8 mouse cellular contexts compared by ENCODE assay signal in the genomic region with DNA sequence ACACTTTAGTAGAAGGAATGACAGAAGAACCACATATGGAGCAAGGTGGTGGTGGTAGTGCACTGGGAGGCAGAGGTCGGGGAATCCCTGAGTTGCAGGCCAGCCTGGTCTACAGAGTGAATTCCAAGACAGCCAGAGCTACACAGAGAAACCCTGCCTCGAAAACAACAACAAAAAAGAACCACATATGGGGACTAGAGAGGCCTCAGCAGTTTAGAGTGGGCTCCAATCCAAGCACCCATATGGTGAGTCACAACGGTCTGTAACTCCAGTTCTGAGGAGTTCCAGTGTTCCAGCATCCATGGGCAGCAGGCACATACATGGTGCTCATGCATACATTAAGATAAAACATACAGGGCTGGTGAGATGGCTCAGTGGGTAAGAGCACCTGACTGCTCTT. TPM values are rescaled to one million over a fixed set of nuclear protein-coding genes. Genes with fewer than 3 reads are reported as not detected.
A peak's percentile ranks its signal among the peaks of the same experiment; 100 is the strongest.
DNase-seq lines count a peak whose midpoint lies in the region; ATAC-seq and TF ChIP-seq lines count a peak whose summit lies in the region.

No protein-coding gene starts in this region.

- TF ChIP-seq CTCF in ES-Bruce4 (IDR thresholded peaks at IDR 0.05; ENCODE audit: low read depth, low read length) = no peak

- 73% methylated on average over 3 of the region's 3 CpGs for WGBS in heart, embryonic 13.5 days
- WGBS in embryonic facial prominence, embryonic 14.5 days = 77% methylated on average over 3 of the region's 3 CpGs
- WGBS in liver, embryonic 13.5 days (ENCODE audit: insufficient replicate concordance) = 68% methylated on average over 3 of the region's 3 CpGs

- peak overlapping the region; percentile 97; the same call in 1 of the 2 replicates for H3K27ac ChIP-seq in heart, embryonic 13.5 days (replicated peaks)
- no peak overlapping the region for H3K27ac ChIP-seq in ES-Bruce4 (ENCODE audit: insufficient read depth, low read length)
- H3K27ac ChIP-seq in embryonic facial prominence, embryonic 14.5 days (replicated peaks; ENCODE audit: low read depth, low read length) = no peak overlapping the region
- peak overlapping the region; percentile 96 for H3K27ac ChIP-seq in liver, embryonic 13.5 days

- H3K27me3 ChIP-seq in heart, embryonic 13.5 days (replicated peaks) = no peaks in the 10 kb centered on the region
- no peaks in the 10 kb centered on the region for H3K27me3 ChIP-seq in ES-Bruce4 (ENCODE audit: control insufficient read depth, insufficient read depth, low read length, poor library complexity, severe bottlenecking)
- no peaks in the 10 kb centered on the region for H3K27me3 ChIP-seq in embryonic facial prominence, embryonic 14.5 days (replicated peaks; ENCODE audit: control insufficient read depth, insufficient read depth, low read length)
- H3K27me3 ChIP-seq in liver, embryonic 13.5 days = no peaks in the 10 kb centered on the region

- peaks cover 58% of the 10 kb centered on the region for H3K36me3 ChIP-seq in heart, embryonic 13.5 days
- H3K36me3 ChIP-seq in ES-Bruce4 (ENCODE audit: control insufficient read depth, insufficient read depth, low read length, poor library complexity, severe bottlenecking) = peaks cover 34% of the 10 kb centered on the region
- H3K36me3 ChIP-seq in embryonic facial prominence, embryonic 14.5 days (ENCODE audit: control insufficient read depth, insufficient read depth, low read length) = peaks cover 44% of the 10 kb centered on the region
- peaks cover 50% of the 10 kb centered on the region for H3K36me3 ChIP-seq in liver, embryonic 13.5 days

- no peaks in the 10 kb centered on the region for H3K9me3 ChIP-seq in heart, embryonic 13.5 days
- H3K9me3 ChIP-seq in ES-Bruce4 (replicated peaks; ENCODE audit: control insufficient read depth, insufficient read depth, low read length, poor library complexity, severe bottlenecking) = no peaks in the 10 kb centered on the region
- no peaks in the 10 kb centered on the region for H3K9me3 ChIP-seq in embryonic facial prominence, embryonic 14.5 days (ENCODE audit: control insufficient read depth, low read length)
- no peaks in the 10 kb centered on the region for H3K9me3 ChIP-seq in liver, embryonic 13.5 days (replicated peaks)

- TF ChIP-seq POLR2A in ES-Bruce4 (IDR thresholded peaks at IDR 0.05; ENCODE audit: insufficient read depth, low read length) = no peak

- H3K4me3 ChIP-seq in heart, embryonic 13.5 days = peak overlapping the region; percentile 99
- H3K4me3 ChIP-seq in ES-Bruce4 (ENCODE audit: low read depth, low read length) = no peak overlapping the region
- peak overlapping the region; percentile 69; the same call in 1 of the 2 replicates for H3K4me3 ChIP-seq in embryonic facial prominence, embryonic 14.5 days (ENCODE audit: low read depth, low read length)
- peak overlapping the region; percentile 100 for H3K4me3 ChIP-seq in liver, embryonic 13.5 days (replicated peaks)

- no peak for TF ChIP-seq EP300 in ES-Bruce4 (IDR thresholded peaks at IDR 0.05; ENCODE audit: insufficient read depth, low read depth, low read length)

- no peak for ATAC-seq in heart, embryonic 13.5 days (ENCODE audit: extremely low read depth, insufficient number of reproducible peaks, low FRiP score, low TSS enrichment)
- no peak for ATAC-seq in embryonic facial prominence, embryonic 14.5 days (ENCODE audit: low read depth)
- ATAC-seq in liver, embryonic 13.5 days (ENCODE audit: low read depth) = no peak

- peak overlapping the region; percentile 95 for H3K4me2 ChIP-seq in heart, embryonic 13.5 days
- peak overlapping the region; percentile 79 for H3K4me2 ChIP-seq in embryonic facial prominence, embryonic 14.5 days (ENCODE audit: low read depth, low read length)
- H3K4me2 ChIP-seq in liver, embryonic 13.5 days = peak overlapping the region; percentile 75

- peak overlapping the region; percentile 99 for H3K9ac ChIP-seq in heart, embryonic 13.5 days
- H3K9ac ChIP-seq in ES-Bruce4 (ENCODE audit: low read depth, poor library complexity, severe bottlenecking) = peak overlapping the region; percentile 90; the same call in 1 of the 2 replicates
- H3K9ac ChIP-seq in embryonic facial prominence, embryonic 14.5 days (ENCODE audit: low read depth, low read length) = peak overlapping the region; percentile 82; the same call in 1 of the 2 replicates
- H3K9ac ChIP-seq in liver, embryonic 13.5 days = peak overlapping the region; percentile 100

- H3K4me1 ChIP-seq in heart, embryonic 13.5 days = peaks cover 34% of the 10 kb centered on the region
- H3K4me1 ChIP-seq in ES-Bruce4 (ENCODE audit: control insufficient read depth, insufficient read depth, low read length) = no peaks in the 10 kb centered on the region
- H3K4me1 ChIP-seq in embryonic facial prominence, embryonic 14.5 days (ENCODE audit: control insufficient read depth, insufficient read depth, low read length) = peaks cover 5% of the 10 kb centered on the region; the same call in 1 of the 2 replicates
- H3K4me1 ChIP-seq in liver, embryonic 13.5 days (replicated peaks) = peaks cover 53% of the 10 kb centered on the region

- no peak for DNase-seq in heart, postnatal 4 days
- no peak for DNase-seq in embryonic facial prominence, embryonic 14.5 days (ENCODE audit: low spot score)
- DNase-seq in liver, embryonic 13.5 days = no peak
- no peak for DNase-seq in urinary bladder, adult 18-20 months (ENCODE audit: low spot score in 2 of 2)
- no peak for DNase-seq in left cerebral cortex, adult 11 months (ENCODE audit: low spot score)
- no peak for DNase-seq in gastrocnemius, postnatal 4 days (ENCODE audit: low spot score in 2 of 2)

RNA-seq across cellular contexts. Expression of a gene that starts 1.6 kb away (rescaled TPM):
- polyA plus RNA-seq in heart, embryonic 13.5 days (2015; fragmentation: Nextera tagmentation; extraction: Ambion mirVana) = 163 and 172 TPM in 2 replicates
- total RNA-seq in heart, postnatal 4 days (2021) = 100 to 1,000 TPM; 136 to 142 TPM
- polyA plus RNA-seq in ES-Bruce4 (2011; ENCODE audit: insufficient read depth, insufficient read length, low read depth, missing spikeins) = 92.7 and 98.2 TPM in 2 replicates
- polyA plus RNA-seq in embryonic facial prominence, embryonic 14.5 days (2014; fragmentation: Nextera tagmentation; extraction: Ambion mirVana) = 172 and 181 TPM in 2 replicates
- 204 and 210 TPM in 2 replicates for polyA plus RNA-seq in liver, embryonic 13.5 days (2015; fragmentation: Nextera tagmentation; extraction: Ambion mirVana)
- 10 to 100 TPM; 70.6 to 75.5 TPM for total RNA-seq in gastrocnemius, postnatal 4 days (2021)

RNA-seq across cellular contexts. Expression of a gene that starts 6.7 kb away (rescaled TPM):
- 4.1 and 5.3 TPM in 2 replicates for polyA plus RNA-seq in heart, embryonic 13.5 days (2015; fragmentation: Nextera tagmentation; extraction: Ambion mirVana)
- total RNA-seq in heart, postnatal 4 days (2021) = 1 to 10 TPM; 1.3 to 2.0 TPM
- 2.3 and 3.3 TPM in 2 replicates for polyA plus RNA-seq in ES-Bruce4 (2011; ENCODE audit: insufficient read depth, insufficient read length, low read depth, missing spikeins)
- polyA plus RNA-seq in embryonic facial prominence, embryonic 14.5 days (2014; fragmentation: Nextera tagmentation; extraction: Ambion mirVana) = 3.2 and 3.6 TPM in 2 replicates
- polyA plus RNA-seq in liver, embryonic 13.5 days (2015; fragmentation: Nextera tagmentation; extraction: Ambion mirVana) = 1.6 and 2.0 TPM in 2 replicates
- 1 to 10 TPM; 1.3 to 2.7 TPM for total RNA-seq in gastrocnemius, postnatal 4 days (2021)

RNA-seq across cellular contexts. Expression of a gene that starts 22.5 kb away (rescaled TPM):
- polyA plus RNA-seq in heart, embryonic 13.5 days (2015; fragmentation: Nextera tagmentation; extraction: Ambion mirVana) = 0.28 and 0.37 TPM in 2 replicates
- not detected for total RNA-seq in heart, postnatal 4 days (2021)
- not detected in 2 replicates for polyA plus RNA-seq in ES-Bruce4 (2011; ENCODE audit: insufficient read depth, insufficient read length, low read depth, missing spikeins)
- polyA plus RNA-seq in embryonic facial prominence, embryonic 14.5 days (2014; fragmentation: Nextera tagmentation; extraction: Ambion mirVana) = 0.29 and 0.45 TPM in 2 replicates
- 3.1 and 3.3 TPM in 2 replicates for polyA plus RNA-seq in liver, embryonic 13.5 days (2015; fragmentation: Nextera tagmentation; extraction: Ambion mirVana)
- total RNA-seq in gastrocnemius, postnatal 4 days (2021) = not detected

RNA-seq across cellular contexts. Expression of a gene that starts 24.7 kb away (rescaled TPM):
- polyA plus RNA-seq in heart, embryonic 13.5 days (2015; fragmentation: Nextera tagmentation; extraction: Ambion mirVana) = 35.5 and 35.9 TPM in 2 replicates
- 10 to 100 TPM; 18.2 to 19.3 TPM for total RNA-seq in heart, postnatal 4 days (2021)
- polyA plus RNA-seq in ES-Bruce4 (2011; ENCODE audit: insufficient read depth, insufficient read length, low read depth, missing spikeins) = 32.9 and 33.8 TPM in 2 replicates
- 44.3 and 56.5 TPM in 2 replicates for polyA plus RNA-seq in embryonic facial prominence, embryonic 14.5 days (2014; fragmentation: Nextera tagmentation; extraction: Ambion mirVana)
- 7.2 and 9.0 TPM in 2 replicates for polyA plus RNA-seq in liver, embryonic 13.5 days (2015; fragmentation: Nextera tagmentation; extraction: Ambion mirVana)
- total RNA-seq in gastrocnemius, postnatal 4 days (2021) = 10 to 100 TPM; 13.4 to 14.8 TPM

Comparison
In these comparisons a context has a peak if more than half of its experiments do, and no peak if none do; other contexts are left out.
1. H3K27ac ChIP-seq: peak in heart, embryonic 13.5 days (single experiment) and liver, embryonic 13.5 days (single experiment); none in ES-Bruce4 (single experiment) and embryonic facial prominence, embryonic 14.5 days (single experiment).
2. Peak in every context shown above with its lines, with median percentiles within 50 percentile points of each other: H3K4me2 ChIP-seq and H3K9ac ChIP-seq.